Mouse (Mus musculus): ENCODE measurements around the gene Epha5. TPM values are rescaled to one million over a fixed set of nuclear protein-coding genes. Genes with fewer than 3 reads are reported as not detected.

The Epha5 gene
- not detected for total RNA-seq (2023)

GRCm38 (mm10) chr5:84417062-84417879, at the start of gene Epha5:
TSS of gene Epha5 (minus strand) at chr5:84417382.

All from CD8-positive naive resting alpha-beta T cell, adult 57 days (primary cell).